ENCODE assay signal across 18 mouse cellular contexts in the genomic region with DNA sequence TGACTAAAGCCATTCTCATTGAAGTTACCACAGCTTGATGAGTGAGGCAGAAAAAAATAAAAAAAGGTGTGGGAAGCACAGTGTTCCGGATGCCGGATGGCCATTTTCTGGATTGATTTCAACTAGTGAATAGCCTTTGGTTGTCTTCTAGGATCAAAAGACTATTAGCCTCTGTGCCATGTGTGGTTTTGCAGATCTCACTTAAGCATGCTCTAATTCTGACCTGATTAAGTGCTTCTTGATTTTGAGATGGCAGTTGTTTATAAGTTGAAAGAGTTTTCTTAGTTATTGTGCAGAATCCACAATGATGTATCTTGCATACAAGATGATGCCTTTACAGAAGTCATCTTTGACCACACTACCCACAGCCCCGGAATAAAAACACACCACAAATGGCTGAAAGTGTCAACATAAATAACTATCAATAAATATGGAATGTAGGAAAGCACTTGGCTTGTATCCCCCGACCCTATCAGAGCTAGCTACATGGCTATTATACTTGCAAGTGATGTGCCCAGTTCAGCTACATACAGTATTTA.
"Had no signal": no experiment of that assay in that cellular context is flagged by ENCODE, and none has a peak within 500 bp of the region (broad histone marks: within the 10 kb centered on the region; RNA-seq: fewer than 3 reads in every experiment).

No protein-coding gene starts in this region.

- H3K4me2 ChIP-seq: limb, embryonic 15.5 days; liver, embryonic 12.5 days; midbrain, embryonic 12.5 days; neural tube, embryonic 13.5 days; neural tube, embryonic 15.5 days had no signal

- H3K9ac ChIP-seq: limb, embryonic 15.5 days; liver, embryonic 12.5 days; liver, embryonic 14.5 days; midbrain, embryonic 12.5 days; neural tube, embryonic 13.5 days; neural tube, embryonic 15.5 days had no signal

- DNase-seq: midbrain, embryonic 14.5 days; retina, postnatal 1 day; right cerebral cortex, adult 18-20 months; right cerebral cortex, postnatal 25 days; right cerebral cortex, postnatal 4 days; spleen, adult 18-20 months; thymus, adult 18-20 months; thymus, postnatal 14 days; thymus, postnatal 36 days had no signal

- H3K9me3 ChIP-seq: limb, embryonic 15.5 days; liver, embryonic 12.5 days; midbrain, embryonic 10.5 days; midbrain, embryonic 12.5 days; neural tube, embryonic 13.5 days; neural tube, embryonic 15.5 days had no signal

- H3K27ac ChIP-seq: limb, embryonic 15.5 days; liver, embryonic 12.5 days; liver, embryonic 14.5 days; midbrain, embryonic 10.5 days; midbrain, embryonic 12.5 days; neural tube, embryonic 13.5 days; neural tube, embryonic 15.5 days had no signal

- H3K4me3 ChIP-seq: limb, embryonic 15.5 days; liver, embryonic 12.5 days; midbrain, embryonic 10.5 days; midbrain, embryonic 12.5 days; myocyte; neural tube, embryonic 13.5 days; neural tube, embryonic 15.5 days had no signal

- H3K36me3 ChIP-seq: limb, embryonic 15.5 days; liver, embryonic 12.5 days; midbrain, embryonic 10.5 days; midbrain, embryonic 12.5 days; neural tube, embryonic 13.5 days; neural tube, embryonic 15.5 days had no signal

- H3K4me1 ChIP-seq: limb, embryonic 15.5 days; liver, embryonic 12.5 days; midbrain, embryonic 10.5 days; midbrain, embryonic 12.5 days; neural tube, embryonic 13.5 days; neural tube, embryonic 15.5 days had no signal

- ATAC-seq: liver, embryonic 12.5 days; midbrain, embryonic 16.5 days had no signal

- H3K27me3 ChIP-seq: limb, embryonic 15.5 days; liver, embryonic 12.5 days; midbrain, embryonic 12.5 days; neural tube, embryonic 13.5 days; neural tube, embryonic 15.5 days had no signal
